Mouse (Mus musculus): ENCODE measurements around the gene Trhde. TPM values are rescaled to one million over a fixed set of nuclear protein-coding genes. Genes with fewer than 3 reads are reported as not detected.

The Trhde gene
- polyA plus RNA-seq, 1 experiment from 2014 or later, result 0.52 TPM

GRCm38 (mm10) chr10:114418956-114419530, 383.1 kb downstream of the Trhde start:
- no peaks in the 10 kb centered on the region for H3K4me1 ChIP-seq (ENCODE audit: control insufficient read depth, insufficient read depth, low read length)
- H3K27me3 ChIP-seq (ENCODE audit: control insufficient read depth, insufficient read depth, low read length), result no peaks in the 10 kb centered on the region
- H3K9me3 ChIP-seq (ENCODE audit: control insufficient read depth, low read length), result no peaks in the 10 kb centered on the region
- H3K27ac ChIP-seq (replicated peaks; ENCODE audit: low read depth, low read length), result no peak overlapping the region
- H3K36me3 ChIP-seq (ENCODE audit: control insufficient read depth, insufficient read depth, low read length), result no peaks in the 10 kb centered on the region
- ATAC-seq (ENCODE audit: insufficient number of reproducible peaks, low FRiP score, low TSS enrichment, low read depth) (no peak), DNase-seq (ENCODE audit: low spot score) (no peak)
- H3K9ac ChIP-seq (ENCODE audit: low read length), result no peak overlapping the region
- 66% methylated on average over 3 of the region's 3 CpGs for WGBS
- no peak overlapping the region for H3K4me3 ChIP-seq (ENCODE audit: low read depth, low read length)
- no peak overlapping the region for H3K4me2 ChIP-seq (ENCODE audit: low read depth, severe bottlenecking)

DNA sequence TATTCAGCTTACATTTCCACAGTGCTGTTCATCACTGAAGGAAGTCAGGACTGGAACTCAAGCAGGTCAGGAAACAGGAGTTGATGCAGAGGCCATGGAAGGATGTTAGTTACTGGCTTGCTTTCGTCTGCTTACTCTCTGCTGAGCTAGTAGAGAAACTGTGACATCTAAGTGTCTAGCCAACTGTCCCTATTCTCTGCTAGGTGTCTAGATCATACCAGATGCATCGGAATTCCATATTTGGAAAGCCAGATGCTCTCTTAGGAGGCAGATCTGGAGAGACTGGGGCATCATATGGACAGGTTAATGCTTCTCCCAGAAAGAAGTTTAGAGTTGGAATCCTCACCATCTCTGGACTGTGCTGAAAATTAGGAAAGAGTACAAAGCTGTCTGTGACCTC, 386.4 kb downstream of the Trhde start:
- Histone ChIP-seq H3K27ac (replicated peaks; ENCODE audit: low read depth, low read length) (no peak overlapping the region), H3K4me2 (ENCODE audit: low read depth, severe bottlenecking) (no peak overlapping the region)

DNA sequence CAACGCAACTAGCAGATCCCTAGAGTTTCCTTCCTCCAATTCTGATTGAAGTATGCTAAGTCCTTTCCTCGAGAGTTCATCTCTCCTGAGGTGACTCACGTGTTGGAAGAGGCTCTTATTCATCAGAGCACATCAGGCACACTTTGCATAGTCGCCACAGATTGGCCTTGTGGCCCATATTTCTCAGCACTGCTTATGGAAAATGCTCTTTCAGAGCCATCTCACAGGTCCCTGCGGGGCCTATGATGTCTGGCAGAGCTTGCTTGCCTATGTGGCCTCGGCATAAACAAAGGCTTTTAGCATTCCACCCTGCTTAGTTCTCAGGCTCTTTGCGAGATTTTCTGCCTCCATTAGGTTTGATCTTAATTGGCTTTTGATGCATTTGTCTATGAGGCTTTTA, 396.8 kb downstream of the Trhde start:
- Histone ChIP-seq H3K36me3 (ENCODE audit: control insufficient read depth, insufficient read depth, low read length) (no peaks in the 10 kb centered on the region), H3K9ac (ENCODE audit: low read length) (no peak overlapping the region), H3K27ac (replicated peaks; ENCODE audit: low read depth, low read length) (no peak overlapping the region), H3K27me3 (ENCODE audit: control insufficient read depth, insufficient read depth, low read length) (no peaks in the 10 kb centered on the region), H3K4me3 (ENCODE audit: low read depth, low read length) (no peak overlapping the region), H3K4me1 (ENCODE audit: control insufficient read depth, insufficient read depth, low read length) (no peaks in the 10 kb centered on the region), H3K4me2 (ENCODE audit: low read depth, severe bottlenecking) (no peak overlapping the region), H3K9me3 (ENCODE audit: control insufficient read depth, low read length) (no peaks in the 10 kb centered on the region)
- no peak for DNase-seq (ENCODE audit: low spot score)
- WGBS, result 73% methylated on average over 7 of the region's 7 CpGs
- no peak for ATAC-seq (ENCODE audit: insufficient number of reproducible peaks, low FRiP score, low TSS enrichment, low read depth)

More for the DNA sequence above, 386.4 kb downstream of the Trhde start:
- Histone ChIP-seq H3K36me3 (ENCODE audit: control insufficient read depth, insufficient read depth, low read length) (no peaks in the 10 kb centered on the region), H3K9ac (ENCODE audit: low read length) (no peak overlapping the region), H3K27me3 (ENCODE audit: control insufficient read depth, insufficient read depth, low read length) (no peaks in the 10 kb centered on the region), H3K4me1 (ENCODE audit: control insufficient read depth, insufficient read depth, low read length) (no peaks in the 10 kb centered on the region), H3K9me3 (ENCODE audit: control insufficient read depth, low read length) (no peaks in the 10 kb centered on the region), H3K4me3 (ENCODE audit: low read depth, low read length) (no peak overlapping the region)
- ATAC-seq (ENCODE audit: insufficient number of reproducible peaks, low FRiP score, low TSS enrichment, low read depth), result no peak
- no peak for DNase-seq (ENCODE audit: low spot score)
- 74% methylated on average over 2 of the region's 2 CpGs for WGBS

GRCm38 (mm10) chr10:114403795-114404194, 398.3 kb downstream of the Trhde start:
- H3K4me2 ChIP-seq (ENCODE audit: low read depth, severe bottlenecking), result no peak overlapping the region
- no peak overlapping the region for H3K9ac ChIP-seq (ENCODE audit: low read length)
- H3K27me3 ChIP-seq (ENCODE audit: control insufficient read depth, insufficient read depth, low read length), result no peaks in the 10 kb centered on the region
- ATAC-seq (ENCODE audit: insufficient number of reproducible peaks, low FRiP score, low TSS enrichment, low read depth), result no peak
- no peaks in the 10 kb centered on the region for H3K4me1 ChIP-seq (ENCODE audit: control insufficient read depth, insufficient read depth, low read length)
- H3K9me3 ChIP-seq (ENCODE audit: control insufficient read depth, low read length), result no peaks in the 10 kb centered on the region
- no peak overlapping the region for H3K4me3 ChIP-seq (ENCODE audit: low read depth, low read length)
- no peak for DNase-seq (ENCODE audit: low spot score)
- WGBS, result 69% methylated on average over 2 of the region's 2 CpGs
- no peaks in the 10 kb centered on the region for H3K36me3 ChIP-seq (ENCODE audit: control insufficient read depth, insufficient read depth, low read length)
- no peak overlapping the region for H3K27ac ChIP-seq (replicated peaks; ENCODE audit: low read depth, low read length)

DNA sequence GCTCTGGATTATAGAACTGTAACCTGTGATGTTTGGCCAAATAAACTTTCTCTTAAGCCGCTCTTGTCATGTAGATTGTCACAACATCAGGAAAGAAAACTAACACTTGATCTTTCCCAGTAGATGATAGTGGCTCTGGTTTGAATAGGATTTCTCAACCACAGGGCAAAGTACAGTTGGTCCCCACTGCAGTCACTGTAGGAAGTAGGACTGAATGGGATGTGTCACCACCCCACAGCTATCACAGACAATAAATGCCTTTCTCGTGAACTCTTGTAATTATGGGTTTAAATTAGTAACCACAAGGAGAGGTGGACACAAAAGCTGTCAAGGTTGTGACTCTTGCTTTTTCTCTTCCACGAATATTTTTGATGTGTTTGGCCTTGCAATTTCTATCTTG, 431.3 kb downstream of the Trhde start:
- no peak overlapping the region for H3K4me3 ChIP-seq (ENCODE audit: low read depth, low read length)
- no peaks in the 10 kb centered on the region for H3K4me1 ChIP-seq (ENCODE audit: control insufficient read depth, insufficient read depth, low read length)
- 91% methylated on average over 3 of the region's 3 CpGs for WGBS
- ATAC-seq (ENCODE audit: insufficient number of reproducible peaks, low FRiP score, low TSS enrichment, low read depth) (no peak), DNase-seq (ENCODE audit: low spot score) (no peak)
- no peak overlapping the region for H3K4me2 ChIP-seq (ENCODE audit: low read depth, severe bottlenecking)
- no peak overlapping the region for H3K27ac ChIP-seq (replicated peaks; ENCODE audit: low read depth, low read length)
- no peaks in the 10 kb centered on the region for H3K9me3 ChIP-seq (ENCODE audit: control insufficient read depth, low read length)
- H3K9ac ChIP-seq (ENCODE audit: low read length), result no peak overlapping the region
- H3K36me3 ChIP-seq (ENCODE audit: control insufficient read depth, insufficient read depth, low read length), result no peaks in the 10 kb centered on the region
- no peaks in the 10 kb centered on the region for H3K27me3 ChIP-seq (ENCODE audit: control insufficient read depth, insufficient read depth, low read length)

GRCm38 (mm10) chr10:114363442-114363841, 438.7 kb downstream of the Trhde start:
- ATAC-seq (ENCODE audit: insufficient number of reproducible peaks, low FRiP score, low TSS enrichment, low read depth), result no peak
- H3K36me3 ChIP-seq (ENCODE audit: control insufficient read depth, insufficient read depth, low read length), result no peaks in the 10 kb centered on the region
- no peaks in the 10 kb centered on the region for H3K9me3 ChIP-seq (ENCODE audit: control insufficient read depth, low read length)
- 69% methylated on average over 6 of the region's 6 CpGs for WGBS
- H3K4me3 ChIP-seq (ENCODE audit: low read depth, low read length), result no peak overlapping the region
- no peak overlapping the region for H3K27ac ChIP-seq (replicated peaks; ENCODE audit: low read depth, low read length)
- H3K9ac ChIP-seq (ENCODE audit: low read length), result no peak overlapping the region
- H3K4me1 ChIP-seq (ENCODE audit: control insufficient read depth, insufficient read depth, low read length), result no peaks in the 10 kb centered on the region
- H3K4me2 ChIP-seq (ENCODE audit: low read depth, severe bottlenecking), result no peak overlapping the region
- no peaks in the 10 kb centered on the region for H3K27me3 ChIP-seq (ENCODE audit: control insufficient read depth, insufficient read depth, low read length)
- DNase-seq (ENCODE audit: low spot score), result no peak

DNA sequence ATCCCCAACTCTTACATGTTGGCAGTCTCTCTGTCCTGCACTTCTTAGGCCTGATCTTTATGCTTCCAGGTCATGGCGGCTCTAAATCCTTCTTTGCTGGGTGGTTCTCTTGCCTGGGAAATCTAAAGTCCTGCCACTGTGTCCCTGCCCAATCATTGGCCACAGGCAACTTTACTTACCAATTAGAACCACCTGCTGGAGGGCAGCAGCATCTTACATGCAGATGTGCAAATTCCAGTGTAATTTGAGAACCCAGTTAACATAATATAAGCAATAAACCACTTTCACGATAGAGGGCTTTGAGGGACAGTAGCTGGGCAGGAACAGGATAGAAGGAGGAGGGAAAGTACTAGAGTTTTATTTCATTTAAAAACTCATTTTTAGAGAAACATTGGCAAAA, 439.5 kb downstream of the Trhde start:
- ATAC-seq (ENCODE audit: insufficient number of reproducible peaks, low FRiP score, low TSS enrichment, low read depth), result peak; percentile 71; the same call in 1 of the 2 replicates
- Histone ChIP-seq H3K9ac (ENCODE audit: low read length) (no peak overlapping the region), H3K27me3 (ENCODE audit: control insufficient read depth, insufficient read depth, low read length) (no peaks in the 10 kb centered on the region), H3K4me2 (ENCODE audit: low read depth, severe bottlenecking) (no peak overlapping the region), H3K4me3 (ENCODE audit: low read depth, low read length) (no peak overlapping the region), H3K36me3 (ENCODE audit: control insufficient read depth, insufficient read depth, low read length) (no peaks in the 10 kb centered on the region), H3K4me1 (ENCODE audit: control insufficient read depth, insufficient read depth, low read length) (no peaks in the 10 kb centered on the region), H3K9me3 (ENCODE audit: control insufficient read depth, low read length) (no peaks in the 10 kb centered on the region), H3K27ac (replicated peaks; ENCODE audit: low read depth, low read length) (no peak overlapping the region)
- peak; percentile 44 for DNase-seq (ENCODE audit: low spot score)
- 18% methylated on average over 2 of the region's 2 CpGs for WGBS
